Mouse (Mus musculus) spleen, embryonic (tissue): Measurements from ENCODE around the gene Mdn1.

Source experiments
- CTCF ChIA-PET: fragments of 350-600 bp; sonication (Branson Sonifier 250); formaldehyde crosslinking; loops from one replicate; lab custom pipeline; 2022; lab: Charles Lee

Gene Mdn1

DNA sequence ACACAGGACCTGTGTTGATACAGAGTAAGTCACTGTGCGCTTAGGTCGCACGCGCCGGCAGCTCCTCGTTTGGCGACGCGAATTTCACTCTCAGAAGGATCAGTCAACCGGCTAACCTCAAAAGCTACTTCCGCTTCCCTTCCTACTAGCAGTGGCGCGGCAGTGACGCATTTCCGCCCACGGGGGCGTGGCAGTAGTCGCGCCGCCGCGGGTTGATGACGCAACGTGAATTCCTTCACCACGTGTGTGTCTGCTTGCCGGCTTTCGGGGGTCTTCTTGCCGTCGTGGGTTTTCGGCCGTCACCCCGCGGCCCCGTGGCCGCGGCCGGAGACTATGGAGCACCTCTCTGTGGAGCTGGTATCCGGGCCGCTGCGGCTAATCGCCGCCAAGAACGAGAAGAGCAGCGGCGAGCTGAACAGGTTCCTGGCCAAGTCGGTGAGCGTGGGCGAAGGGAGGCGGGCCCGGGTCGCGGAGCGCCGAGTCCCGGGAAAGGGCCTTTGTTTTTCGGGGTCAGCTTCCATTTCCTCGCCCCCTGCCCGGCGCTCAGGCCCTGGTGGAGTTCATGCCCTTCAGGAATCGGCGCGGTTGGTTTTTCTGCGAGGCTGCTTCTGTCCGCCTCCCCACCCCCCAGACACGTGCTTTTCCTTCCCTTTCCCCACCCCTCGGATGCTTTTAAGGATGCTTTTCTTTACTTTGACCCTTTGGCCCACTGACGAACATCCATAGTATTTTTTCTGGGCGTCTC lies at the start of gene Mdn1:
Mdn1 (plus strand) TSS at position 202 of the 745 bp plus-strand sequence.
- CTCF ChIA-PET: interaction anchor here (0.6 kb wide), 1 partner anchor 116 kb away, joined by 9 read pairs; no protein-coding TSS in a partner anchor

DNA sequence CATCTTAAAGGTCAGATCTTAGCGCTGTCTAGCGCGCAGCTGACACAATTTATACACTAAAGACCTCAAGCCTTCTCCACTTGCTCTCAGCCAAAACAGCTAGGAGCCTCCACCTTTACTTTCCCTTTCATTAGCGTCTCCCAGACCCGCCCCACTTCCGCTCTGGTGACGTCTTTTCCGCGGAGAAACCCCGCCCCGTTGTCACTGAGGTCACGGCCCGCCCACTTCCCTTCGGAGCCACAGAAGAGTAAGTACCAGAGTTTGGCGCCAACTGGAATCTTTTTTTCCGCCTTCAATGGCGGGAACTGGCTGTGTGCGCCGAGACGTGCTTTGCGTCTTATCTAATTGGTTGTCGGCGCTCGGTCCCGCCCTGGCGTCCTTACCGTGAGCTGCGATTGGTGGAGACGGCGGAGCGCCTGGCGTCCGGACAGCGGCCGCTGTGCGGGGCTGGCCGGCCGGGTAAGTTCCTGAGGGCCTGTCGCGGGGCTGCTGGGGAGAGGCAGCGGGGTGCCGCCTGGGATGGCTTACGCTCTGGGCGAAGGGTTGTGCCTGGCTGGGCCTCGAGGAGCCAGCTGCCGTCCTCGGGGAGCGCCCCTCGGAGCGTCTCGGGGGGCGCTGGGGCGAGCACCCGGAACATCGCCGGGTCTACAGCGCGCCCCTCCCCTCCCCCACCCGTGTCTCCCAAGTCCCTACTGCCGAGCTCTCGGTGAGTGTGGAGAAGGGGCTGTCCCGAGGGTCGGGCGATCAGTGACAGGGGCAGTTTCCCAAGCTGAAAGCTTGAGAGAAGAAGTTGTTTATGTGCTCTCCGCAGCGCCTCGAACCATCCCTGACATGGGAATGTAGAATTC lies 41.7 kb upstream of the Mdn1 start, which contains the start of gene Casp8ap2:
Casp8ap2 (plus strand) TSS at position 418 of the 848 bp plus-strand sequence.
- CTCF ChIA-PET: interaction anchor here (0.7 kb wide), 1 partner anchor 563 kb away, joined by 3 read pairs; no protein-coding TSS in a partner anchor

DNA sequence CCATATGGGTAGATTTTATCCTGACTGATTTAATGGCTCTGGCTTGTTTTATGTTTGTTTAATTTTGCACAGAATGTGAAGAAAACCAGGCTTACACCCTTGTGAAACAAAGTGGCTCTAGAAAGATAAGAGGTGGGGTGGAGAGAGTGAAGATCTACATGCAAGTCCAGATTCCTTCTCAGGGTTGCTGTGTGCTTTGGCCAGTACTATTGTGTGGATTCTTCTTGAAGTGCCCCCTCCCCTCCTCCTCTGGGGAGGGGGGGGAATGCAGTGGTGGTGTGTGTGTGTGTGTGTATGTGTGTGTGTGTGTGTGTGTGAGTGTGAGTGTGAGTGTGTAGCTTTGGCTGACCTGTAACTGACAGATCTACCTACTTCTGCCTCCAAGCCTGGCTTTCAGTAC lies 35.3 kb upstream of the Mdn1 start:
- CTCF ChIA-PET: interaction anchor here (0.7 kb wide), 1 partner anchor 81 kb away, joined by 3 read pairs; no protein-coding TSS in a partner anchor

- CTCF ChIA-PET: no interaction called here
Measured at GRCm38 (mm10) chr4:32651669-32652068, 5.2 kb upstream of the Mdn1 start.

DNA sequence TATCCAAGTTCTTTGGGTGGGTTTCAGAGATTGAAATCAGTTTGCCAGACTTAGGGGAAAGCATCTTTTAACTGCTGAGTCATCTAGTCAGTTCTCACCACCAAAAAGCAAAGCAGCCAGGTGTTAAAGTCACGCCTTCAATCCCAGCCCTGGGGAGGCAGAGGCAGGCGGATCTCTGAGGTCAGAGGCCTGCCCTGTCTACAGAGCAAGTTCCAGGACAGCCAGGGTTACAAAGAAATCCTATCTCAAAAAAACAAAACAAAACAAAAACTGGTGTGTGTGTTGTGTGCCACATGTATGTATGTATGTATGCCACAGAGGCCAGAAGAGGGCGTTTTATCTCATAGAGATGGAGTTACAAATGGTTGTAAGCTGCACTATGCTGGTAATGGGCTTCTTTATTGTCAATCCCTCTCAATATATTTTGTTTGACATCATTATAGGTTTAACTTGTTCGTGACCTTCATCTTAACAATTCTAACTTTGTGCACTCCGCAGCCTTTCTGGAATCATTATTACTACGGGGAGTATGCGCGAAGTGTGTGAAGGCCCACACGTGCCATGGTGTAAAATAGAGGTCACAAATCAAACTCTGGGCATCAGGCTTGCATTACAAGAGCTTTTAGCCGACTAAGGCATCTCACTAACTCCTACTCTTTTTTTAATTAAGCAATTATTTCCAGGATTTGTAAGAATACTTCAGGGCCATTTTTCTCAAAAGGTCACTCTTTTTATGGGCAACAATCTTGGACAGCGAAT lies 594 bp upstream of the Mdn1 start:
- CTCF ChIA-PET: interaction anchor here (0.6 kb wide), 2 partner anchors 70 to 115 kb away, joined by 9 to 10 read pairs; no protein-coding TSS in a partner anchor

DNA sequence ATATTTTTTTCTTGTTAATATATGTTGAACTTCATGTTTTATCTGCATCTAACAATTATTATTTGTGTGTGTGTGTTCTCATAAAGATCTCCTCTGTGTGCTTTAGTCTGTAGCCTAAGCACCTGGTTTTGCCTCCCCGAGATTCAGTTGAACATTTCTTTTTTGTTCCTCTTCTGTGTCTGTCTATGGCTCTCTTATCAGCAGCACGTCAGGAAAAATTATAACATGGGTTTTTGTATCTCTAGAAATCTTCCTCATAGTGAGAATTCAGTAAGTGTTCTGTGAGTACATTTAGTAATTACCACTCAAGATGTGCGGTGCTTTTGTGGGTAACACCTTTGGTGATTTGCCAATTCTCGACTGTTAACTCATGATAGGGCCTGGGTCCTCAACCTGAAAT lies 8.9 kb downstream of the Mdn1 start:
- CTCF ChIA-PET: no interaction called here

- CTCF ChIA-PET: no interaction called here
Measured at GRCm38 (mm10) chr4:32668291-32668690, 11.4 kb downstream of the Mdn1 start.

- CTCF ChIA-PET: interaction anchor here (0.6 kb wide), 1 partner anchor 284 kb away, joined by 3 read pairs; no protein-coding TSS in a partner anchor
Measured at GRCm38 (mm10) chr4:32669825-32670224, 12.9 kb downstream of the Mdn1 start.

GRCm38 (mm10) chr4:32674025-32674424 lies 17.1 kb downstream of the Mdn1 start:
- CTCF ChIA-PET: no interaction called here

- CTCF ChIA-PET: no interaction called here
Measured at GRCm38 (mm10) chr4:32677471-32677870, 20.6 kb downstream of the Mdn1 start.

DNA sequence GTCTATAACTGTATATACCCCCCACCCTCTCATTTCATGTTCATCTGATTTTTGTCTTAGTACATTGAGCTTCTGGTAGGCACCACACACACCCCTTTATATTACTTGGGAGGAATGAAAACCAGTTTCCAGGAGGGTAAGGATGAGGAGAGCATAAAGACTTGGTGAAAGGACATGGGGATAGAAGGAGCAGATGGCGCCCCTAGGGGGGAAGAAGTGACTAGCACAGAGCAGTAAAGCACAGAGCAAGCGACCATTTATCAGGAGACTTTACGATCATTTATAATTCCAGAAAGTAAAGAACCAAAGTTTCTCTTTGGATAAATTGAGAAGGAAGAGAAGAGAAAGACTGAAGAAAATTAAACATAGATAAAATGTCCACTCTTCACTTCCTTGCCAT lies 23.9 kb downstream of the Mdn1 start:
- CTCF ChIA-PET: no interaction called here

DNA sequence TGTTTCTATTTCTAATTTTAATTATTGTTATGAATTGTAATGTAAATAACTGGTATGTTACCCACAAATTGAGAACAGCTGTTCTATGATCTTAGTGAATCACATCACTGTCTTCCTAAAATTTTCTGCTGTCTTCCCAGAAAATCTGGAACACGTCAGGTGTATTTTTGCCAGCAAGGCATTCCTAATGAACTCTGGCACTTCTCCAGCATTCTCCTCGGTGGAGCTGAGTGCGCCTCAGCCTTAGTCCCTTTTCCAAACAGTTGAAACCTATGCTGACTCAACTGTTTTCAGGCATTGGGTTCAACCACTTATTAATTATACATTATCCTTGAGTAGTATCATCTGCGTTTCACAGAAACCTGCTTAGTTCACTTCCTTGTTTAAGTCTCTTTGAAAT lies 25.6 kb downstream of the Mdn1 start:
- CTCF ChIA-PET: no interaction called here

DNA sequence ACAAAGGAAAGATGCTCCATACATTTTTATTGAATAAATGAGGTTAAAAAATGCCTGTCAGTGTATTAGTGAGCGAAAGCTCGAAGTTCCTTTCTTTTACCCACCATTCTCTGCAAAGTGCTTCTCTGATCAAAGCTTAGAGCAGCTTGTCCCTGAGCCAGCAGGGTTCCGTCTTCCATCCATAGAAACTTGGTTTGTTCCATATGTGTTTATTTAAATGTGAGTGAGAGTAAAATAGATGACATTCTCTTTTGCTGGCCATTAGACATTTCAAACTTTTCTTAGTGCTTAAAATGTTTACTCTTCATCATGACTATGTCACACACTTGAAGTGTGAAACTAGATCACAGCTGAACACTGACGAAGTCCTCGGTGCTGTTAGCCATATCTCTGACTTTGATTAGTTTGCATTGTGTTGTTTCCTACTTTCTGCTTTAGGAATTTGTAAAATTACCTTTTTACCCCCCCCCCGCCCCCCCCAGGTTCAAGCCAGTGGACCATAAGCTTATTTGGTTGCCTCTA lies 26.2 kb downstream of the Mdn1 start:
- CTCF ChIA-PET: interaction anchor here (0.6 kb wide), 1 partner anchor 52 kb away, joined by 3 read pairs; no protein-coding TSS in a partner anchor

DNA sequence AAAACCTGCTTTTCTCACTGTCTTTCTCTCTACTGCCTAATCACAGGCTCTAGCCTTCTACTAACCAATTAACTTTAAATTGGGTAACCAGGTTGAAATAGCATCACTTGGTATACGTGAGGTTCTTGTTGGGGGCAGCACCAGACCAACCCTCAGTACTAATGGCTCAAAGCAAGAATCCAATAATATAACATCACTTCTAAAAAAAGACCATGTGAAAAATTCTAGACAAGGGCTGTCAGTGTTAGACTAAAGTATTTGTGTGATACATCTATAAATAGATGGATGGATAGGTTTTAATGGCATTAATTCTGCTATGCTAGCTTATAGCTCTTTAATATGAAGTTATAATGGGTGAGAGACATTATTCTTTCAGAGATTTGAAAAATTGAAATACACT lies 60.8 kb downstream of the Mdn1 start:
- CTCF ChIA-PET: no interaction called here

DNA sequence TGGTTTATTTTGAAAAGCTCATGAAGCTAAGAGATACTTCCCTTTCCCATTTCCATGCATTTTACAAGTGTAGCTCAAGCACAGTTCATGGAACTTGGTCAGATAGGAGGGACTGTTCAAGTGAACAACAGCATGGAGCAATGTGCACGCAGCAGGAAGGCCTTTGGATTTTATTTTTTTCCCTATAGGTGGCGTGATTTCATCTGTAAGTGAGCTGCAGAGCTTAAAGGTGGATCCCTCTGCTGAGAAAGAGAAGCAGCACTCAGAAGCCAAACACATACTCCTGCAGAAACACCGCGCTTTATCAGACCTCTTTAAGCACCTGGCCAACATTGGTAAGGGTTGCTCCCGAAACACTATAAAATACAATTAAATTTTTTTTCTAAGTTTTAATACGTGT lies 88.5 kb downstream of the Mdn1 start:
- CTCF ChIA-PET: no interaction called here

DNA sequence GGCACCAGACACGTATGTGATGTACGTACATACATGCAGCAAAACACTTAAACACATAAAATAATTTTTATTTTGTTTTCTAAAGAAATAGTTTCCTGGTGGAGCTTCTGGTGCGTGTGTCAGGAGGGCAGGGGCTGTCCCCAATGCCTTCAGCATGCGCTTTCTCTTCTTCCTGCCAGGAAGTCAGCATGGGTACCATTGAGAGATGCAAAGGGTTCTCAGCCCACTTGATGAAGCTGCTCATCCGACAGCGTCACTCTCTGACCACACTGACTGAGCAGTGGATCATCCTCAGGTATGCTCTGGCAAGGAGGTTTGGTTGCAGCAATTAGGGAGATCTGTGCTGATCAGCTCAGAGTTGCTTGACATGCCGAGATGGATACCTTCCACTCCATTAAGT lies 91.5 kb downstream of the Mdn1 start:
- CTCF ChIA-PET: no interaction called here

DNA sequence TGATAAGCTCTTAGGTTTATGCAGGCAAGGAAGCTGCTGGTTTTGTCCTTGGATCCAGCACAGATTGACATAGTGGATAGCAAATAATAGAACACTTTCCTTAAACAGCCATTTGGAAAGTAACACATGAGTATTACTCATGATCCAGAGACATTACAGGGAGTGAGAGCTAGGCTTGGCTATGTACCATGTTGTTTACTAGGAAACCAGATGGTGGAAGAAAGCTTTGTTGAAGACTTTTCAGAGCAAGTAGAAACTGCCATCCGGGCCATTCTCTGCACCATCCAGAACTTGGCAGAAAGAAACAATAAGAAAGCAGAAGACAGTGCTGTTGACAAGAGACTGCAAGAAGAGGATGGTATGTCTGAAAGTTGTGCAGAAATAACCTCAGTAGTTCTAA lies 93.8 kb downstream of the Mdn1 start:
- CTCF ChIA-PET: interaction anchor here (0.7 kb wide), 1 partner anchor 271 kb away, joined by 15 read pairs; no protein-coding TSS in a partner anchor

- CTCF ChIA-PET: no interaction called here
Measured at GRCm38 (mm10) chr4:32757430-32757829, 100.5 kb downstream of the Mdn1 start.

DNA sequence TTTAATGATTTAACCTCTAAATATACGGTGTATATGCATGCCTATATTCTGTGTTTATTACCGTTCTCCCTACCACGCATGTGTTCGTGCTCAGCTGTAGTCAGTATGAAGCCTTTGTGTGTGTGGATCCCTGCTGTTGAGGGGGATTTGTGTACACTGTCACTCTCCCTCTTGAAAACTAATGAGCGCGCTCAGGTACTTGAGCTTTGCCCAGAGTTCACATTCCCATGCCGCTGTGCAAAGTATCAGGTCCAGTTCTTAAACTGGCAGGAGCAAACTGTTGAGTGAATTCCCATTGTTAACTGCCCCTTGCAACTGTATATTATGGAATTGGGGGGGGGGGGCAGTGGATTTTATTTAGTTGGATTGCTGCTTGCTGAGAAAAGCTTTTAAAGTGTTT lies 110.6 kb downstream of the Mdn1 start:
- CTCF ChIA-PET: no interaction called here

DNA sequence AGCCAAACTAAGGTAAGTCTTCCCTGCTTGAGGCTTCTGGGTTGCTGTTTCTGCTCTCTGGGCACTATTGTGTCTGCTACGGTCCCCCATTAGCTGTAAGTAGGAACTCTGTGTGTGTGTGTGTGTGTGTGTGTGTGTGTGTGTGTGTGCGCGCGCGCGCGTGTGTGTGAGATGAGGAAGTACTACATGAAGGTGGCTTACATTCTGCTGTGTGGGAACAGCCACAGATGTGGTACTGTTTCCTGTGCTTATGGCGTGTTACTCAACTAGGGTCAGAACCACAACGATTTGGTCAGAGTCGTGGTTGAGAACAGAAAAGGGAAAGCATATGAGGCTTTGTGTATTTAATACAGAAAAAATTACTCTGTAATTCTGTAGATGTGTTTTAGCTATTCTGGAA lies 111.1 kb downstream of the Mdn1 start:
- CTCF ChIA-PET: no interaction called here

GRCm38 (mm10) chr4:32770284-32770810 lies 113.4 kb downstream of the Mdn1 start:
- CTCF ChIA-PET: no interaction called here
